Mouse (Mus musculus): Measurements from ENCODE around the gene Gbf1. TPM values are rescaled to one million over a fixed set of nuclear protein-coding genes. Genes with fewer than 3 reads are reported as not detected.

Gbf1 gene
- polyA plus RNA-seq, 1 experiment from 2014 or later: 57.4 TPM

Other genes with a start within 250 kb of the Gbf1 start
- gene Armh3, start 154.0 kb upstream of the Gbf1 start, polyA plus RNA-seq (2016; fragmentation: Nextera tagmentation; extraction: Ambion mirVana): 16.6 and 19.4 TPM in 2 replicates
- 4.8 and 5.7 TPM in 2 replicates for gene Hps6, start 149.0 kb upstream of the Gbf1 start, polyA plus RNA-seq (2016; fragmentation: Nextera tagmentation; extraction: Ambion mirVana)
- gene Pprc1, start 107.6 kb upstream of the Gbf1 start, polyA plus RNA-seq (2016; fragmentation: Nextera tagmentation; extraction: Ambion mirVana): 39.9 and 49.6 TPM in 2 replicates
- 90.2 and 111 TPM in 2 replicates for gene Ldb1, start 107.3 kb upstream of the Gbf1 start, polyA plus RNA-seq (2016; fragmentation: Nextera tagmentation; extraction: Ambion mirVana)
- gene Nolc1, start 76.6 kb upstream of the Gbf1 start, polyA plus RNA-seq (2016; fragmentation: Nextera tagmentation; extraction: Ambion mirVana): 110 and 136 TPM in 2 replicates
- gene Elovl3, start 20.6 kb upstream of the Gbf1 start, polyA plus RNA-seq (2016; fragmentation: Nextera tagmentation; extraction: Ambion mirVana): not detected in 2 replicates
- not detected in 2 replicates for gene Pitx3, start 4.2 kb upstream of the Gbf1 start, polyA plus RNA-seq (2016; fragmentation: Nextera tagmentation; extraction: Ambion mirVana)
- gene Nfkb2, start 151.8 kb downstream of the Gbf1 start, polyA plus RNA-seq (2016; fragmentation: Nextera tagmentation; extraction: Ambion mirVana): 5.6 and 6.4 TPM in 2 replicates
- 4.5 and 9.7 TPM in 2 replicates for gene Psd, start 174.6 kb downstream of the Gbf1 start, polyA plus RNA-seq (2016; fragmentation: Nextera tagmentation; extraction: Ambion mirVana)
- gene Fbxl15, start 175.7 kb downstream of the Gbf1 start, polyA plus RNA-seq (2016; fragmentation: Nextera tagmentation; extraction: Ambion mirVana): 23.2 and 28.2 TPM in 2 replicates
- gene Cuedc2, start 186.2 kb downstream of the Gbf1 start, polyA plus RNA-seq (2016; fragmentation: Nextera tagmentation; extraction: Ambion mirVana): 260 and 279 TPM in 2 replicates
- 10.0 and 11.9 TPM in 2 replicates for gene Mfsd13a, start 188.6 kb downstream of the Gbf1 start, polyA plus RNA-seq (2016; fragmentation: Nextera tagmentation; extraction: Ambion mirVana)
- gene 2310034G01Rik, start 197.8 kb downstream of the Gbf1 start, polyA plus RNA-seq (2016; fragmentation: Nextera tagmentation; extraction: Ambion mirVana): 1.1 and 1.4 TPM in 2 replicates
- 193 and 229 TPM in 2 replicates for gene Actr1a, start 243.2 kb downstream of the Gbf1 start, polyA plus RNA-seq (2016; fragmentation: Nextera tagmentation; extraction: Ambion mirVana)
- 49.1 and 52.1 TPM in 2 replicates for gene Sufu, start 244.4 kb downstream of the Gbf1 start, polyA plus RNA-seq (2016; fragmentation: Nextera tagmentation; extraction: Ambion mirVana)